9 mouse cellular contexts compared by ENCODE assay signal in the genomic region with DNA sequence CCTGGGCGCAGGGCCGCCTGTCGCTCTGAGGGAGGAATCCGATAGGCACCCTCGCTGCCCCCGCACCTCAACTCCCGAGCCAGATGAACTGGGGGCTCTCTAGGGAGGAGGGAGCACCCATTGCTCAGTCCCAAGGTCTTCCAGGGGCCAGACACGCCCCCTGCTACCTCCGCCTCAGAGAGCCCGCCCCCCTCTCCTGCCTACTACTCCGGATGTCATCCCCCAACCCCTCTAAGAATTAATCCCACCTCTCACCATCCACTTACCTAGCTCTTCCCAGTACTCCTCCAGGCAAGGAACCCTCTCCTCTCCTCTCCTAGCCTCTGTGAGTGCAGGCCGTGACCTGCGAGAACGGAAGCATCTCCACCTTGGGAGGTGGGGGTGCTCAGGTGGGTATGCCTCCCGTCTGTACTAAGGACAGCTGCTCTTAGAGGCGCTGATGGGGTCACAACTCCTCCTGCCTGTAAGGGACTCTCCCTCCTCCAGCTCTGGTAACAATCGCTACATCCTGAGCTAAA. TPM values are rescaled to one million over a fixed set of nuclear protein-coding genes. Genes with fewer than 3 reads are reported as not detected.
A peak's percentile ranks its signal among the peaks of the same experiment; 100 is the strongest.
DNase-seq lines count a peak whose midpoint lies in the region; ATAC-seq and TF ChIP-seq lines count a peak whose summit lies in the region.
"Had no signal": no experiment of that assay in that cellular context is flagged by ENCODE, and none has a peak within 500 bp of the region (broad histone marks: within the 10 kb centered on the region; RNA-seq: fewer than 3 reads in every experiment).

A gene (minus strand): TSS at position 468 of the 518 bp plus-strand sequence.

- peak within 1 kb of the TSS; percentile 55 for H3K4me3 ChIP-seq in heart, embryonic 13.5 days
- H3K4me3 ChIP-seq in hindbrain, embryonic 16.5 days (ENCODE audit: low read length), result peak within 1 kb of the TSS; percentile 67
- peak within 1 kb of the TSS; percentile 31 for H3K4me3 ChIP-seq in liver, postnatal 0 days (ENCODE audit: low read depth, low read length)

- no peak within 1 kb of the TSS for H3K27ac ChIP-seq in heart, embryonic 13.5 days (replicated peaks)
- H3K27ac ChIP-seq in hindbrain, embryonic 16.5 days (ENCODE audit: low read depth, low read length), result peak within 1 kb of the TSS; percentile 68
- no peak within 1 kb of the TSS for H3K27ac ChIP-seq in liver, postnatal 0 days (ENCODE audit: low read depth)

- no peak for ATAC-seq in heart, embryonic 13.5 days (ENCODE audit: extremely low read depth, insufficient number of reproducible peaks, low FRiP score, low TSS enrichment)
- peak; percentile 19; the same call in 1 of the 2 replicates for ATAC-seq in hindbrain, embryonic 16.5 days
- no peak for ATAC-seq in liver, postnatal 0 days

- H3K9ac ChIP-seq in heart, embryonic 13.5 days, result 0 out of 2 replicates have a peak within 1 kb of the TSS, but pooled peaks have one; percentile 5
- peak within 1 kb of the TSS; percentile 88 for H3K9ac ChIP-seq in hindbrain, embryonic 16.5 days (ENCODE audit: low read depth, low read length)
- H3K9ac ChIP-seq in liver, postnatal 0 days (replicated peaks), result no peak within 1 kb of the TSS

- H3K27me3 ChIP-seq in heart, embryonic 13.5 days (replicated peaks), result peaks cover 99% of the 10 kb centered on the region
- peaks cover 6% of the 10 kb centered on the region for H3K27me3 ChIP-seq in hindbrain, embryonic 16.5 days (replicated peaks; ENCODE audit: control insufficient read depth, insufficient read depth, low read length)
- peaks cover 74% of the 10 kb centered on the region for H3K27me3 ChIP-seq in liver, postnatal 0 days (ENCODE audit: insufficient read depth, low read length)

- H3K4me1 ChIP-seq in heart, embryonic 13.5 days, result peaks cover 27% of the 10 kb centered on the region
- peaks cover 33% of the 10 kb centered on the region for H3K4me1 ChIP-seq in hindbrain, embryonic 16.5 days (ENCODE audit: control insufficient read depth, insufficient read depth, low read depth, low read length)
- H3K4me1 ChIP-seq in liver, postnatal 0 days (ENCODE audit: insufficient read depth), result peaks cover 7% of the 10 kb centered on the region; the same call in 1 of the 2 replicates

- no peak for TF ChIP-seq CTCF in liver, postnatal 0 days (IDR thresholded peaks at IDR 0.05; ENCODE audit: low read depth)

- peak within 1 kb of the TSS; percentile 82 for H3K4me2 ChIP-seq in heart, embryonic 13.5 days
- peak within 1 kb of the TSS; percentile 93 for H3K4me2 ChIP-seq in hindbrain, embryonic 16.5 days (ENCODE audit: low read length)
- H3K4me2 ChIP-seq in liver, postnatal 0 days (ENCODE audit: low read depth, low read length), result peak within 1 kb of the TSS; percentile 63

- intact Hi-C loops in heart, postnatal 10 days (cut with DNase I), result no loop called here

- no peak for TF ChIP-seq EP300 in liver, postnatal 0 days (IDR thresholded peaks at IDR 0.05; ENCODE audit: low read depth)

- no peaks in the 10 kb centered on the region for H3K36me3 ChIP-seq in heart, embryonic 13.5 days
- no peaks in the 10 kb centered on the region for H3K36me3 ChIP-seq in hindbrain, embryonic 16.5 days (ENCODE audit: control insufficient read depth, insufficient read depth, low read length)
- H3K36me3 ChIP-seq in liver, postnatal 0 days (replicated peaks; ENCODE audit: insufficient read depth, low read length), result no peaks in the 10 kb centered on the region
- H3K36me3 ChIP-seq: G1E had no signal

- WGBS in heart, embryonic 13.5 days, result 1% methylated on average over 17 of the region's 17 CpGs
- under 1% methylated on average over 16 of the region's 17 CpGs for WGBS in hindbrain, embryonic 16.5 days
- 6% methylated on average over 17 of the region's 17 CpGs for WGBS in liver, postnatal 0 days (ENCODE audit: insufficient replicate concordance)

- no peak for DNase-seq in heart, postnatal 10 days
- peak; percentile 57 for DNase-seq in R1 (ENCODE audit: low read depth, low spot score)
- DNase-seq in liver, postnatal 0 days, result no peak
- no peak for DNase-seq in thymus, postnatal 14 days
- DNase-seq in adrenal gland, postnatal 25 days, result no peak
- no peak for DNase-seq in urinary bladder, postnatal 25 days (ENCODE audit: low spot score)

- H3K9me3 ChIP-seq in heart, embryonic 13.5 days, result no peaks in the 10 kb centered on the region
- no peaks in the 10 kb centered on the region for H3K9me3 ChIP-seq in hindbrain, embryonic 16.5 days (ENCODE audit: control insufficient read depth, low read length)
- no peaks in the 10 kb centered on the region for H3K9me3 ChIP-seq in liver, postnatal 0 days (ENCODE audit: low read length)
- H3K9me3 ChIP-seq: G1E had no signal

RNA-seq across cellular contexts. Expression of the gene that starts here (rescaled TPM):
- 0.25 and 0.37 TPM in 2 replicates for polyA plus RNA-seq in heart, embryonic 13.5 days (2015; fragmentation: Nextera tagmentation; extraction: Ambion mirVana)
- under 1 TPM in 1 of 2 experiments, not detected in 1; 0.47 TPM for total RNA-seq in heart, postnatal 10 days (2021)
- 168 and 199 TPM in 2 replicates for polyA plus RNA-seq in hindbrain, embryonic 16.5 days (2015; fragmentation: Nextera tagmentation; extraction: Ambion mirVana)
- 0.18 and 0.40 TPM in 2 replicates for polyA plus RNA-seq in liver, postnatal 0 days (2015; fragmentation: Nextera tagmentation; extraction: Ambion mirVana)
- 0.81 and 1.2 TPM in 2 replicates for total RNA-seq in adrenal gland, postnatal 25 days (2021)
- total RNA-seq: G1E had no signal
- polyA plus RNA-seq: G1E had no signal

Comparison
In these comparisons a context has a peak if more than half of its experiments do, and no peak if none do; other contexts are left out.
1. RNA of the gene that starts here (polyA plus RNA-seq): 168 to 199 TPM in hindbrain, embryonic 16.5 days; 0.25 to 0.37 TPM in heart, embryonic 13.5 days and 0.18 to 0.40 TPM in liver, postnatal 0 days; every median in the first group is over 100 times any median in the second.
2. Peak in every context shown above with its lines, with median percentiles within 50 percentile points of each other: H3K4me2 ChIP-seq and H3K4me3 ChIP-seq.